Comparison of ENCODE assay signal across 8 mouse cellular contexts in genomic region chr15:79742706-79743023, GRCm38 (mm10). TPM values are rescaled to one million over a fixed set of nuclear protein-coding genes. Genes with fewer than 3 reads are reported as not detected.
DNase-seq lines count a peak whose midpoint lies in the region; ATAC-seq lines count a peak whose summit lies in the region.

No protein-coding gene starts in this region.

- peak overlapping the region; percentile 93 for H3K4me2 ChIP-seq in kidney, embryonic 15.5 days
- H3K4me2 ChIP-seq in hindbrain, embryonic 15.5 days = peak overlapping the region; percentile 62
- H3K4me2 ChIP-seq in midbrain, embryonic 15.5 days = peak overlapping the region; percentile 78

- no peak for DNase-seq in kidney, adult 18-20 months
- no peak for DNase-seq in left cerebral cortex, adult 9 months (ENCODE audit: low spot score in 2 of 2)
- no peak for DNase-seq in cerebellum, postnatal 25 days
- DNase-seq in adrenal gland, adult 8-10 months = no peak

- H3K4me3 ChIP-seq in kidney, embryonic 15.5 days (replicated peaks) = peak overlapping the region; percentile 97
- H3K4me3 ChIP-seq in brown adipose tissue, adult 24 weeks (ENCODE audit: insufficient read depth, low read depth, low read length) = peak overlapping the region; percentile 91
- peak overlapping the region; percentile 83 for H3K4me3 ChIP-seq in hindbrain, embryonic 15.5 days
- H3K4me3 ChIP-seq in midbrain, embryonic 15.5 days = peak overlapping the region; percentile 97

- H3K36me3 ChIP-seq in kidney, embryonic 15.5 days = peaks cover 12% of the 10 kb centered on the region
- peaks cover 14% of the 10 kb centered on the region for H3K36me3 ChIP-seq in hindbrain, embryonic 15.5 days
- H3K36me3 ChIP-seq in midbrain, embryonic 15.5 days (replicated peaks) = peaks cover 9% of the 10 kb centered on the region; the same call in 1 of the 2 replicates

- under 1% methylated on average over 23 of the region's 23 CpGs for WGBS in kidney, embryonic 15.5 days
- under 1% methylated on average over 23 of the region's 23 CpGs for WGBS in hindbrain, embryonic 15.5 days
- WGBS in midbrain, embryonic 15.5 days = under 1% methylated on average over 23 of the region's 23 CpGs

- H3K4me1 ChIP-seq in kidney, embryonic 15.5 days = peaks cover 56% of the 10 kb centered on the region
- peaks cover 17% of the 10 kb centered on the region for H3K4me1 ChIP-seq in brown adipose tissue, adult 24 weeks (ENCODE audit: control insufficient read depth, insufficient read depth, insufficient read length, low read length)
- H3K4me1 ChIP-seq in hindbrain, embryonic 15.5 days (replicated peaks) = peaks cover 33% of the 10 kb centered on the region
- peaks cover 32% of the 10 kb centered on the region for H3K4me1 ChIP-seq in midbrain, embryonic 15.5 days

- H3K27ac ChIP-seq in kidney, embryonic 15.5 days = peak overlapping the region; percentile 47; the same call in 1 of the 2 replicates
- H3K27ac ChIP-seq in brown adipose tissue, adult 24 weeks (replicated peaks; ENCODE audit: low read depth, low read length) = no peak overlapping the region
- peak overlapping the region; percentile 75 for H3K27ac ChIP-seq in hindbrain, embryonic 15.5 days (replicated peaks)
- peak overlapping the region; percentile 74 for H3K27ac ChIP-seq in midbrain, embryonic 15.5 days

- peak overlapping the region; percentile 85 for H3K9ac ChIP-seq in kidney, embryonic 15.5 days
- H3K9ac ChIP-seq in hindbrain, embryonic 15.5 days = peak overlapping the region; percentile 89
- peak overlapping the region; percentile 96 for H3K9ac ChIP-seq in midbrain, embryonic 15.5 days

- ATAC-seq in kidney, embryonic 15.5 days (replicated peaks; ENCODE audit: low FRiP score) = no peak; the same call in 1 of the 2 replicates
- no peak; the same call in 1 of the 2 replicates for ATAC-seq in hindbrain, embryonic 15.5 days (ENCODE audit: low FRiP score, low read depth)
- ATAC-seq in midbrain, embryonic 15.5 days (replicated peaks) = no peak

- H3K9me3 ChIP-seq in kidney, embryonic 15.5 days (replicated peaks) = no peaks in the 10 kb centered on the region
- no peaks in the 10 kb centered on the region for H3K9me3 ChIP-seq in hindbrain, embryonic 15.5 days
- no peaks in the 10 kb centered on the region for H3K9me3 ChIP-seq in midbrain, embryonic 15.5 days

- no peaks in the 10 kb centered on the region for H3K27me3 ChIP-seq in kidney, embryonic 15.5 days
- H3K27me3 ChIP-seq in hindbrain, embryonic 15.5 days = no peaks in the 10 kb centered on the region
- no peaks in the 10 kb centered on the region for H3K27me3 ChIP-seq in midbrain, embryonic 15.5 days (replicated peaks)

RNA-seq across cellular contexts. Expression of gene Sun2, which starts 0.3 kb away (rescaled TPM):
- 5.7 and 5.9 TPM in 2 replicates for polyA plus RNA-seq in kidney, embryonic 15.5 days (2015; fragmentation: Nextera tagmentation; extraction: Ambion mirVana)
- 49.2 and 105 TPM in 2 replicates for polyA plus RNA-seq in brown adipose tissue, adult 24 weeks (2012; ENCODE audit: insufficient read depth, insufficient read length, missing spikeins)
- polyA plus RNA-seq in hindbrain, embryonic 15.5 days (2015; fragmentation: Nextera tagmentation; extraction: Ambion mirVana) = 6.4 and 7.2 TPM in 2 replicates
- polyA plus RNA-seq in midbrain, embryonic 15.5 days (2015; fragmentation: Nextera tagmentation; extraction: Ambion mirVana) = 7.6 and 9.3 TPM in 2 replicates
- total RNA-seq in adrenal gland, adult 8-10 months (2022) = 10 to 100 TPM; 48.3 to 71.4 (median 53.9) TPM

RNA-seq across cellular contexts. Expression of gene Dnal4, which starts 35.0 kb away (rescaled TPM):
- polyA plus RNA-seq in kidney, embryonic 15.5 days (2015; fragmentation: Nextera tagmentation; extraction: Ambion mirVana) = 58.3 and 67.4 TPM in 2 replicates
- 10.6 and 13.5 TPM in 2 replicates for polyA plus RNA-seq in brown adipose tissue, adult 24 weeks (2012; ENCODE audit: insufficient read depth, insufficient read length, missing spikeins)
- polyA plus RNA-seq in hindbrain, embryonic 15.5 days (2015; fragmentation: Nextera tagmentation; extraction: Ambion mirVana) = 68.7 and 69.6 TPM in 2 replicates
- polyA plus RNA-seq in midbrain, embryonic 15.5 days (2015; fragmentation: Nextera tagmentation; extraction: Ambion mirVana) = 80.6 and 81.1 TPM in 2 replicates
- 10 to 100 TPM; 22.0 to 27.1 (median 23.5) TPM for total RNA-seq in adrenal gland, adult 8-10 months (2022)

RNA-seq across cellular contexts. Expression of gene Gtpbp1, which starts 52.0 kb away (rescaled TPM):
- polyA plus RNA-seq in kidney, embryonic 15.5 days (2015; fragmentation: Nextera tagmentation; extraction: Ambion mirVana) = 32.6 and 36.5 TPM in 2 replicates
- polyA plus RNA-seq in brown adipose tissue, adult 24 weeks (2012; ENCODE audit: insufficient read depth, insufficient read length, missing spikeins) = 15.3 and 15.4 TPM in 2 replicates
- 49.4 and 50.1 TPM in 2 replicates for polyA plus RNA-seq in hindbrain, embryonic 15.5 days (2015; fragmentation: Nextera tagmentation; extraction: Ambion mirVana)
- polyA plus RNA-seq in midbrain, embryonic 15.5 days (2015; fragmentation: Nextera tagmentation; extraction: Ambion mirVana) = 53.7 and 57.4 TPM in 2 replicates
- total RNA-seq in adrenal gland, adult 8-10 months (2022) = 10 to 100 TPM; 27.2 to 43.1 (median 32.1) TPM

RNA-seq across cellular contexts. Expression of gene Josd1, which starts 54.9 kb away (rescaled TPM):
- polyA plus RNA-seq in kidney, embryonic 15.5 days (2015; fragmentation: Nextera tagmentation; extraction: Ambion mirVana) = 19.0 and 21.1 TPM in 2 replicates
- polyA plus RNA-seq in brown adipose tissue, adult 24 weeks (2012; ENCODE audit: insufficient read depth, insufficient read length, missing spikeins) = 25.5 and 29.5 TPM in 2 replicates
- 23.2 and 24.5 TPM in 2 replicates for polyA plus RNA-seq in hindbrain, embryonic 15.5 days (2015; fragmentation: Nextera tagmentation; extraction: Ambion mirVana)
- polyA plus RNA-seq in midbrain, embryonic 15.5 days (2015; fragmentation: Nextera tagmentation; extraction: Ambion mirVana) = 22.8 and 24.0 TPM in 2 replicates
- 10 to 100 TPM; 22.8 to 30.3 (median 25.0) TPM for total RNA-seq in adrenal gland, adult 8-10 months (2022)
